Mouse (Mus musculus): ENCODE data around the gene Tbl1xr1. TPM values are rescaled to one million over a fixed set of nuclear protein-coding genes. Genes with fewer than 3 reads are reported as not detected.

Gene Tbl1xr1
- polyA plus RNA-seq, 1 experiment from 2014 or later = 18.8 TPM

DNA sequence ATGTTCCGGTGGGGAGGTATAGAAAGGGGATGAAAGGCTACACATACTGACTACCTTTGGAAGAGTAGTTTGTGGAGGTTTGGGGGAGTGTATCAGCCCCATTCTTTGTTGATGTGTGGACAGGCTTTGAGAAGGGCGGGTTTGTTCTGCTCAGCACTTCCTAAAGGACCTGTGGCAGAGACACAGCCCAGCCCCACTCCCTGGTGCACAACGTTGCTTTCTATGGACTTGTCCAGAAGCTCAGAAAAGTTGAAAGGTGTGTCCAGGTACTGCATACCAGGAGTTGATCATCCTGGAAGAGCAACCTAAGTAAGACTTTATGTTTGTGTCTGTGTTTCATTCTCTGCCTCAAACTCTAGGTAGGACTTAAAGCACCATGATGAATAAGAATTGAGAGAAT, 78.1 kb downstream of the Tbl1xr1 start:
- H3K4me1 ChIP-seq (replicated peaks) = no peaks in the 10 kb centered on the region
- no peak for ATAC-seq (ENCODE audit: low FRiP score)
- H3K36me3 ChIP-seq = peaks cover 5% of the 10 kb centered on the region
- H3K27ac ChIP-seq = no peak overlapping the region
- no peak overlapping the region for H3K4me3 ChIP-seq
- 0 out of 2 replicates have a peak, but pooled peaks cover 11% of the 10 kb centered on the region for H3K9me3 ChIP-seq
- WGBS = 98% methylated on average over 3 of the region's 3 CpGs
- no peak overlapping the region for H3K9ac ChIP-seq
- no peaks in the 10 kb centered on the region for H3K27me3 ChIP-seq
- no peak overlapping the region for H3K4me2 ChIP-seq

DNA sequence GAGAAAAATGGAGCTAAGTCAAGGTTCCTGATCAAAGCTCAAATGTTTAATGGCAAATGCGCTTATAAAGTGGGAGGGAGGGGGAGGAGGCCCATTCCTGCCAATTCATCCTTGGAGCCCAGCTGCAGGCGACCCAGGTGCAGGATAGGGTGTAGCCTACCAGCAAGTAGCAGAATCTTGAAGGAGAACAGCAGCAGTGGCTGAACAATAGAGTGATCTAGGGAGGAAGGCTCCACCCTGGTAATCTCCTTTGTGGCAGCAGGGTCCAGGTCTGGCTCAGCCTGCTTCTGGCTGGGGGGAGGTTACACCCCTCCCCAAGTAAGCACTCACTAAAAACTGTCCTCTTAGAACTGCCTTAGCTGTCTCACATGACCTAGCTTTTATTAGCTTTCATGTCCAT, 79.9 kb downstream of the Tbl1xr1 start:
- Histone ChIP-seq H3K4me1 (replicated peaks) (no peaks in the 10 kb centered on the region), H3K36me3 (peaks cover 5% of the 10 kb centered on the region), H3K27me3 (no peaks in the 10 kb centered on the region), H3K27ac (no peak overlapping the region), H3K4me3 (no peak overlapping the region), H3K4me2 (no peak overlapping the region), H3K9ac (no peak overlapping the region), H3K9me3 (peaks cover 15% of the 10 kb centered on the region; the same call in 1 of the 2 replicates)
- WGBS = 89% methylated on average over 2 of the region's 2 CpGs
- ATAC-seq (ENCODE audit: low FRiP score) = no peak

DNA sequence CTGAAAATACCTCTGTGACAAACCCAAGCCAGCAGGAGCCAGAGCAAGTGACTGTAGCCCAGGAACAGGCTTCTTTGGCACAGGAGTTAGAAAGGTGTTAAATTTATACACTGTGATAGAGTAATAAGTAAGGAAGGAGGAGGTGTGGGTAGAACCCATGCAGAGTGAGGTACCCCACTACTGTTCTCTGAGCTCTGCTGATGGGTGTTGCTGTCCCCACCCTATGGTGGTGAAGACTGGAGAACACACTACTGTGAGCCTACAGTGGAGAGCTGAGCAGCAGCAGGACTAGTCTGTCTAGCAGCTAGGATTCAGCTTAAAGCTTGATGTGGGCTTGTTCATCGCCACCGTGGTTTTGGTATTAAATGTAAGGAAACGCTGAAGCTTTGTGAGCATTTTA, 86.5 kb downstream of the Tbl1xr1 start:
- Histone ChIP-seq H3K36me3 (peaks cover 4% of the 10 kb centered on the region; the same call in 1 of the 2 replicates), H3K27ac (no peak overlapping the region), H3K4me1 (replicated peaks) (no peaks in the 10 kb centered on the region), H3K4me3 (no peak overlapping the region), H3K9ac (no peak overlapping the region), H3K4me2 (no peak overlapping the region), H3K27me3 (no peaks in the 10 kb centered on the region), H3K9me3 (peaks cover 8% of the 10 kb centered on the region; the same call in 1 of the 2 replicates)
- WGBS = 98% methylated on average over 3 of the region's 3 CpGs
- ATAC-seq (ENCODE audit: low FRiP score) = no peak

GRCm38 (mm10) chr3:22167856-22168255, 91.4 kb downstream of the Tbl1xr1 start:
- H3K27ac ChIP-seq = no peak overlapping the region
- WGBS = 99% methylated on average over 2 of the region's 2 CpGs
- peaks cover 4% of the 10 kb centered on the region; the same call in 1 of the 2 replicates for H3K36me3 ChIP-seq
- H3K4me1 ChIP-seq (replicated peaks) = peaks cover 6% of the 10 kb centered on the region
- no peaks in the 10 kb centered on the region for H3K9me3 ChIP-seq
- no peak overlapping the region for H3K9ac ChIP-seq
- no peak overlapping the region for H3K4me3 ChIP-seq
- H3K4me2 ChIP-seq = no peak overlapping the region
- no peaks in the 10 kb centered on the region for H3K27me3 ChIP-seq
- ATAC-seq (ENCODE audit: low FRiP score) = no peak

- Histone ChIP-seq H3K36me3 (peaks cover 4% of the 10 kb centered on the region; the same call in 1 of the 2 replicates), H3K4me2 (no peak overlapping the region), H3K4me3 (no peak overlapping the region), H3K9ac (no peak overlapping the region), H3K4me1 (replicated peaks) (peaks cover 7% of the 10 kb centered on the region), H3K27ac (no peak overlapping the region), H3K9me3 (no peaks in the 10 kb centered on the region), H3K27me3 (no peaks in the 10 kb centered on the region)
- WGBS = 92% methylated on average over 4 of the region's 4 CpGs
- no peak for ATAC-seq (ENCODE audit: low FRiP score)
Observed at GRCm38 (mm10) chr3:22168432-22168831, 92.0 kb downstream of the Tbl1xr1 start.

GRCm38 (mm10) chr3:22171526-22171925, 95.1 kb downstream of the Tbl1xr1 start:
- 86% methylated on average over 8 of the region's 8 CpGs for WGBS
- ATAC-seq (ENCODE audit: low FRiP score) = no peak
- Histone ChIP-seq H3K4me3 (no peak overlapping the region), H3K27ac (no peak overlapping the region), H3K9me3 (no peaks in the 10 kb centered on the region), H3K36me3 (no peaks in the 10 kb centered on the region), H3K27me3 (no peaks in the 10 kb centered on the region), H3K9ac (no peak overlapping the region), H3K4me2 (no peak overlapping the region), H3K4me1 (replicated peaks) (peaks cover 7% of the 10 kb centered on the region)

DNA sequence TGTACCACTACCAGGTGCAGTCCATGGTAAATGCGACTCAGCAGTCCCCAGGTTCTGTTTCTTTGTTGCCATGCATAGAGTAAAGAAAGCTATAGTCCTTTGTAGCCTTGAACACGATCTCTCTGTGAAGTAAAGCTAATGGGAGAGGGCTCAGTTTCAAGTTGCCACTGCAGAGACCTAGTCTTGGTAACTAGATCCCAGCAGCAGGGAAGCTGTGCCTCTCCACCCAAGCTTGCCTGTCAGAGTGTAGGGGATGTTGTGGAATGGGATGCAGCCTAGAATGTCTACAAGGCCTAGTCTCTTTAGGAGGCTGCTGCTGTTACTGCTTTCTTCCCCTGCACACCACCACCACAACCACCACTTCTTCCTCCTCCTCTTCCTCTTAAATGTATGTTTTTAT, 96.0 kb downstream of the Tbl1xr1 start:
- H3K36me3 ChIP-seq = no peaks in the 10 kb centered on the region
- H3K4me1 ChIP-seq (replicated peaks) = peaks cover 7% of the 10 kb centered on the region
- WGBS = 72% methylated on average over 2 of the region's 2 CpGs
- H3K27me3 ChIP-seq = no peaks in the 10 kb centered on the region
- no peak for ATAC-seq (ENCODE audit: low FRiP score)
- H3K9ac ChIP-seq = no peak overlapping the region
- H3K4me2 ChIP-seq = no peak overlapping the region
- no peak overlapping the region for H3K27ac ChIP-seq
- H3K9me3 ChIP-seq = no peaks in the 10 kb centered on the region
- H3K4me3 ChIP-seq = no peak overlapping the region

- no peak overlapping the region for H3K4me2 ChIP-seq
- peaks cover 7% of the 10 kb centered on the region for H3K4me1 ChIP-seq (replicated peaks)
- WGBS = 88% methylated on average over 5 of the region's 5 CpGs
- no peak overlapping the region for H3K27ac ChIP-seq
- H3K9me3 ChIP-seq = no peaks in the 10 kb centered on the region
- H3K4me3 ChIP-seq = no peak overlapping the region
- no peak overlapping the region for H3K9ac ChIP-seq
- ATAC-seq (ENCODE audit: low FRiP score) = no peak
- no peaks in the 10 kb centered on the region for H3K27me3 ChIP-seq
- no peaks in the 10 kb centered on the region for H3K36me3 ChIP-seq
Observed at GRCm38 (mm10) chr3:22173171-22173570, 96.7 kb downstream of the Tbl1xr1 start.

GRCm38 (mm10) chr3:22174232-22174631, 97.8 kb downstream of the Tbl1xr1 start:
- Histone ChIP-seq H3K9me3 (no peaks in the 10 kb centered on the region), H3K27me3 (no peaks in the 10 kb centered on the region), H3K27ac (no peak overlapping the region), H3K4me3 (no peak overlapping the region), H3K9ac (no peak overlapping the region), H3K4me2 (no peak overlapping the region), H3K36me3 (no peaks in the 10 kb centered on the region), H3K4me1 (replicated peaks) (peaks cover 7% of the 10 kb centered on the region)
- 82% methylated on average over 4 of the region's 4 CpGs for WGBS
- no peak for ATAC-seq (ENCODE audit: low FRiP score)

DNA sequence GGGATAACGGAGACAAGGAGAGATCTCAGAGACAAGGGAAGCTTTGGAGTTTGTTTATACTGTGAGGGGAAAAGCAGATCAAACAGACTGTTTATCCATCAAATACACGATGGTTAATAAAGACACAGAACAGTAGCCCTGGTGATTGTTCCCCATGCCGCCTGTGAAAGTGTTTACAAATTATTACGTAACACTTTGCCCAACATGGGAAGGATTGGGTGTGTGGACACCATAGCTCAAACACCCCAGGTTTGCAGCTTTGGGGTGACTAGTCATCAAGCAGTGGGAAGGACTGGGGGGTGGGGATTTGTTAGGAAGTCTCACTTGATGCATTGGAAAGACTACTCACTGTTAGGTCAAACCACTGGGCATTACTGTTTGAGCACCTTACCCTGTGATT, 103.6 kb downstream of the Tbl1xr1 start:
- no peak overlapping the region for H3K4me3 ChIP-seq
- no peaks in the 10 kb centered on the region for H3K27me3 ChIP-seq
- no peak overlapping the region for H3K27ac ChIP-seq
- H3K9me3 ChIP-seq = no peaks in the 10 kb centered on the region
- WGBS = 77% methylated on average over 4 of the region's 4 CpGs
- H3K9ac ChIP-seq = no peak overlapping the region
- no peaks in the 10 kb centered on the region for H3K36me3 ChIP-seq
- ATAC-seq (ENCODE audit: low FRiP score) = no peak
- no peaks in the 10 kb centered on the region for H3K4me1 ChIP-seq (replicated peaks)
- H3K4me2 ChIP-seq = no peak overlapping the region

GRCm38 (mm10) chr3:22181026-22181425, 104.6 kb downstream of the Tbl1xr1 start:
- no peak for ATAC-seq (ENCODE audit: low FRiP score)
- Histone ChIP-seq H3K4me1 (replicated peaks) (no peaks in the 10 kb centered on the region), H3K4me2 (no peak overlapping the region), H3K9ac (no peak overlapping the region), H3K27me3 (no peaks in the 10 kb centered on the region), H3K9me3 (no peaks in the 10 kb centered on the region), H3K4me3 (no peak overlapping the region), H3K36me3 (no peaks in the 10 kb centered on the region), H3K27ac (no peak overlapping the region)
- WGBS = 98% methylated on average over 2 of the region's 2 CpGs

- no peaks in the 10 kb centered on the region for H3K27me3 ChIP-seq
- no peak overlapping the region for H3K4me3 ChIP-seq
- ATAC-seq (ENCODE audit: low FRiP score) = no peak
- no peaks in the 10 kb centered on the region for H3K9me3 ChIP-seq
- H3K4me2 ChIP-seq = no peak overlapping the region
- H3K27ac ChIP-seq = no peak overlapping the region
- WGBS = 91% methylated on average over 4 of the region's 4 CpGs
- H3K4me1 ChIP-seq (replicated peaks) = no peaks in the 10 kb centered on the region; the same call in 1 of the 2 replicates
- H3K9ac ChIP-seq = no peak overlapping the region
- peaks cover 6% of the 10 kb centered on the region for H3K36me3 ChIP-seq
Observed at GRCm38 (mm10) chr3:22185265-22185664, 108.8 kb downstream of the Tbl1xr1 start.

DNA sequence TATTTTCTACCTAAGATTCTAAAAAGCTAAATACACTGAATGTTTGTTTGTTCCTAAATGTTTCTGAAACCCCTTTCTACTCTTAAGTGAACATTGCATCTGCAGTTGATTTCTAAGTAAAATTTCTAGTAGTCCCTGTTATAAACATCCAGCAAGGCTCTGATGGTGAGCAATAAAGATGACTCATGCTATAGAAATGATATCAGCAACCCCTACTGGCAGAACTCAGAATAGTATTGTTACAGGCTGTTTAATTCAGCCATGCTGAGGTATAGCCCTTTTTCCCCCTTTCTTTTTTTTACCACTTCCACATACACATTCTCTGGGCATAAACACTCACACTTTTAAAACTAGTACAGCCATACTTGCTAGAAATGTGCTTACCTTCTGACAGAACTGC, 114.0 kb downstream of the Tbl1xr1 start:
- H3K4me2 ChIP-seq = no peak overlapping the region
- H3K36me3 ChIP-seq = peaks cover 38% of the 10 kb centered on the region
- H3K9ac ChIP-seq = no peak overlapping the region
- no peaks in the 10 kb centered on the region for H3K27me3 ChIP-seq
- H3K4me3 ChIP-seq = no peak overlapping the region
- peak; percentile 75; the same call in 1 of the 2 replicates for ATAC-seq (ENCODE audit: low FRiP score)
- H3K9me3 ChIP-seq = no peaks in the 10 kb centered on the region
- no peak overlapping the region for H3K27ac ChIP-seq
- no peaks in the 10 kb centered on the region; the same call in 1 of the 2 replicates for H3K4me1 ChIP-seq (replicated peaks)

Measured in hindbrain, embryonic 13.5 days (tissue).